Mouse (Mus musculus) intestine, embryonic 16.5 days (tissue): ENCODE results near the gene Slc26a6. TPM values are rescaled to one million over a fixed set of nuclear protein-coding genes. Genes with fewer than 3 reads are reported as not detected.

Experiments used
- ATAC-seq: fragments of 200-750 bp; cut with Nextera tagmentation; 2 replicates; pipeline ENCODE4 v1.8.0; 2017; ENCODE audit warnings: moderate TSS enrichment, moderate library complexity
- H3K27ac ChIP-seq: fragments of 300-500 bp; sonication (generic); 2 replicates; pipeline ENCODE4 v1.5.1; 2014; ENCODE audit warnings: mild to moderate bottlenecking, low read length
- H3K27me3 ChIP-seq: fragments of 300-500 bp; sonication (generic); replicated peaks from 2 replicates; pipeline ENCODE4 v1.6.1; 2014; ENCODE audit warnings: low read length, control low read depth, mixed read lengths; ENCODE audit not compliant: control insufficient read depth, insufficient read depth
- H3K36me3 ChIP-seq: fragments of 300-500 bp; sonication (generic); 2 replicates; pipeline ENCODE4 v1.6.1; 2014; ENCODE audit warnings: low read length, control low read depth; ENCODE audit not compliant: control insufficient read depth, insufficient read depth
- H3K4me1 ChIP-seq: fragments of 300-500 bp; sonication (generic); 2 replicates; pipeline ENCODE4 v1.6.1; 2014; ENCODE audit warnings: low read length, control low read depth, mixed read lengths; ENCODE audit not compliant: control insufficient read depth, insufficient read depth
- H3K4me2 ChIP-seq: fragments of 300-500 bp; sonication (generic); 2 replicates; pipeline ENCODE4 v1.6.1; 2014; ENCODE audit warnings: low read depth, low read length, control low read depth
- H3K4me3 ChIP-seq: fragments of 300-500 bp; sonication (generic); 2 replicates; pipeline ENCODE4 v1.5.1; 2014; ENCODE audit warnings: mild to moderate bottlenecking, low read length
- H3K9ac ChIP-seq: fragments of 300-500 bp; sonication (generic); 2 replicates; pipeline ENCODE4 v1.6.1; 2014; ENCODE audit warnings: low read depth, low read length
- H3K9me3 ChIP-seq: fragments of 300-500 bp; sonication (generic); 2 replicates; pipeline ENCODE4 v1.6.1; 2016; ENCODE audit warnings: low read length, control low read depth; ENCODE audit not compliant: control insufficient read depth
- WGBS: fragments of 180-500 bp; shearing (Covaris S2); extraction: QIAGEN DNeasy Blood & Tissue Kit; methylation state at CpG from one replicate; pipeline ENCODE4 v1.1.7; 2014; 5-methylcytosine and 5-hydroxymethylcytosine counted together
- polyA plus RNA-seq: library from polyadenylated mRNA; unstranded; fragments of >200 nt; fragmentation: Nextera tagmentation; extraction: Ambion mirVana; gene quantifications from 2 replicates; pipeline ENCODE4 v1.2.1, GENCODE M21; 2015

Slc26a6 gene
- polyA plus RNA-seq, 1 experiment from 2014 or later = 75.9 TPM

GRCm38 (mm10) chr9:108832390-108833108 is 20.5 kb upstream of the Slc26a6 start:
- Histone ChIP-seq H3K36me3 (no peaks in the 10 kb centered on the region), H3K27ac (no peak overlapping the region), H3K4me1 (peaks cover 10% of the 10 kb centered on the region), H3K9me3 (no peaks in the 10 kb centered on the region), H3K9ac (peak overlapping the region; percentile 43), H3K4me2 (peak overlapping the region; percentile 90), H3K4me3 (peak overlapping the region; percentile 48), H3K27me3 (peaks cover 45% of the 10 kb centered on the region)
- WGBS = 3% methylated on average over 46 of the region's 46 CpGs
- ATAC-seq = peak; percentile 99

GRCm38 (mm10) chr9:108842989-108843388 is 10.1 kb upstream of the Slc26a6 start:
- H3K9me3 ChIP-seq = no peaks in the 10 kb centered on the region
- H3K4me2 ChIP-seq = peak overlapping the region; percentile 29; the same call in 1 of the 2 replicates
- peaks cover 8% of the 10 kb centered on the region; the same call in 1 of the 2 replicates for H3K27me3 ChIP-seq
- no peak overlapping the region for H3K9ac ChIP-seq
- H3K4me1 ChIP-seq = no peaks in the 10 kb centered on the region
- WGBS = 13% methylated on average over 14 of the region's 14 CpGs
- ATAC-seq = peak; percentile 66
- H3K4me3 ChIP-seq = no peak overlapping the region
- H3K36me3 ChIP-seq = no peaks in the 10 kb centered on the region
- no peak overlapping the region for H3K27ac ChIP-seq

- Histone ChIP-seq H3K27ac (no peak overlapping the region), H3K4me1 (no peaks in the 10 kb centered on the region), H3K36me3 (no peaks in the 10 kb centered on the region), H3K4me2 (no peak overlapping the region), H3K9me3 (no peaks in the 10 kb centered on the region), H3K9ac (no peak overlapping the region), H3K4me3 (no peak overlapping the region), H3K27me3 (peaks cover 8% of the 10 kb centered on the region; the same call in 1 of the 2 replicates)
- no peak for ATAC-seq
- WGBS = 66% methylated on average over 5 of the region's 5 CpGs
These were observed 7.7 kb upstream of the Slc26a6 start for GRCm38 (mm10) chr9:108845390-108845789.

- Histone ChIP-seq H3K9ac (no peak overlapping the region), H3K4me2 (no peak overlapping the region), H3K9me3 (no peaks in the 10 kb centered on the region), H3K4me3 (no peak overlapping the region), H3K36me3 (no peaks in the 10 kb centered on the region), H3K4me1 (0 out of 2 replicates have a peak, but pooled peaks cover under 1% of the 10 kb centered on the region), H3K27ac (no peak overlapping the region), H3K27me3 (peaks cover 5% of the 10 kb centered on the region; the same call in 1 of the 2 replicates)
- 74% methylated on average over 4 of the region's 4 CpGs for WGBS
- ATAC-seq = no peak
These were observed 5.7 kb upstream of the Slc26a6 start for GRCm38 (mm10) chr9:108847374-108847773.

GRCm38 (mm10) chr9:108848419-108848818 is 4.7 kb upstream of the Slc26a6 start:
- 71% methylated on average over 17 of the region's 17 CpGs for WGBS

GRCm38 (mm10) chr9:108853635-108854240 is 655 bp downstream of the Slc26a6 start:
- Histone ChIP-seq H3K4me1 (peaks cover 18% of the 10 kb centered on the region), H3K4me2 (peak overlapping the region; percentile 81), H3K4me3 (peak overlapping the region; percentile 72), H3K27me3 (no peaks in the 10 kb centered on the region), H3K36me3 (no peaks in the 10 kb centered on the region), H3K9me3 (no peaks in the 10 kb centered on the region), H3K27ac (peak overlapping the region; percentile 83), H3K9ac (peak overlapping the region; percentile 73)
- WGBS = 3% methylated on average over 25 of the region's 25 CpGs
- peak; percentile 93 for ATAC-seq

More at GRCm38 (mm10) chr9:108848419-108848818, 4.7 kb upstream of the Slc26a6 start:
- no peak for ATAC-seq
- Histone ChIP-seq H3K27ac (no peak overlapping the region), H3K9me3 (no peaks in the 10 kb centered on the region), H3K4me1 (peaks cover 7% of the 10 kb centered on the region), H3K36me3 (no peaks in the 10 kb centered on the region), H3K4me3 (no peak overlapping the region), H3K4me2 (no peak overlapping the region), H3K9ac (no peak overlapping the region), H3K27me3 (no peaks in the 10 kb centered on the region)

GRCm38 (mm10) chr9:108854241-108854696 is 1.2 kb downstream of the Slc26a6 start:
- Histone ChIP-seq H3K36me3 (no peaks in the 10 kb centered on the region), H3K4me3 (peak overlapping the region; percentile 72), H3K9ac (peak overlapping the region; percentile 73), H3K9me3 (no peaks in the 10 kb centered on the region), H3K4me2 (peak overlapping the region; percentile 81), H3K27me3 (no peaks in the 10 kb centered on the region), H3K27ac (peak overlapping the region; percentile 83), H3K4me1 (peaks cover 18% of the 10 kb centered on the region)
- under 1% methylated on average over 28 of the region's 28 CpGs for WGBS
- ATAC-seq = peak; percentile 87

- ATAC-seq = peak; percentile 61
- Histone ChIP-seq H3K9me3 (no peaks in the 10 kb centered on the region), H3K9ac (peak overlapping the region; percentile 73; the same call in 1 of the 2 replicates), H3K4me3 (peak overlapping the region; percentile 72), H3K4me1 (peaks cover 18% of the 10 kb centered on the region), H3K36me3 (no peaks in the 10 kb centered on the region), H3K4me2 (peak overlapping the region; percentile 81), H3K27me3 (no peaks in the 10 kb centered on the region), H3K27ac (peak overlapping the region; percentile 83)
- 46% methylated on average over 5 of the region's 5 CpGs for WGBS
These were observed 2.3 kb downstream of the Slc26a6 start for GRCm38 (mm10) chr9:108855335-108855734.

GRCm38 (mm10) chr9:108858792-108859527 is 5.9 kb downstream of the Slc26a6 start:
- Histone ChIP-seq H3K9me3 (no peaks in the 10 kb centered on the region), H3K27me3 (no peaks in the 10 kb centered on the region), H3K27ac (no peak overlapping the region), H3K4me2 (no peak overlapping the region), H3K36me3 (peaks cover 4% of the 10 kb centered on the region; the same call in 1 of the 2 replicates), H3K4me3 (no peak overlapping the region), H3K4me1 (peaks cover 7% of the 10 kb centered on the region; the same call in 1 of the 2 replicates), H3K9ac (0 out of 2 replicates have a peak overlapping the region, but pooled peaks have one; percentile 19)
- WGBS = 70% methylated on average over 8 of the region's 8 CpGs
- ATAC-seq = no peak
